Mouse (Mus musculus) limb, embryonic 11.5 days (tissue): ENCODE data around the gene Aifm2. TPM values are rescaled to one million over a fixed set of nuclear protein-coding genes. Genes with fewer than 3 reads are reported as not detected.

Experiments
- ATAC-seq: fragments of 200-750 bp; cut with Nextera tagmentation; 2 replicates; pipeline ENCODE4 v1.8.0; 2017; ENCODE audit warnings: low read depth; ENCODE audit not compliant: insufficient number of reproducible peaks, low FRiP score, low TSS enrichment
- DNase-seq: peaks from one replicate; pipeline ENCODE4 v3.0.0-alpha.2; 2015; ENCODE audit warnings: low spot score
- H3K27ac ChIP-seq: fragments of 300-500 bp; sonication (generic); replicated peaks from 2 replicates; pipeline ENCODE4 v1.5.1; 2014; ENCODE audit warnings: low read depth, mild to moderate bottlenecking, low read length
- H3K27me3 ChIP-seq: fragments of 300-500 bp; sonication (generic); 2 replicates; pipeline ENCODE4 v1.6.1; 2014; ENCODE audit warnings: mild to moderate bottlenecking, low read length, mixed read lengths; ENCODE audit not compliant: control insufficient read depth, insufficient read depth
- H3K36me3 ChIP-seq: fragments of 300-500 bp; sonication (generic); 2 replicates; pipeline ENCODE4 v1.6.1; 2014; ENCODE audit warnings: mild to moderate bottlenecking, low read length, moderate library complexity, mixed read lengths; ENCODE audit not compliant: control insufficient read depth, insufficient read depth
- H3K4me1 ChIP-seq: fragments of 300-500 bp; sonication (generic); 2 replicates; pipeline ENCODE4 v1.6.1; 2014; ENCODE audit warnings: low read length, mixed read lengths; ENCODE audit not compliant: control insufficient read depth, insufficient read depth
- H3K4me2 ChIP-seq: fragments of 300-500 bp; sonication (generic); 2 replicates; pipeline ENCODE4 v1.6.1; 2014; ENCODE audit warnings: low read depth, mild to moderate bottlenecking, moderate library complexity; ENCODE audit not compliant: severe bottlenecking
- H3K4me3 ChIP-seq: fragments of 300-500 bp; sonication (generic); 2 replicates; pipeline ENCODE4 v1.5.1; 2014; ENCODE audit warnings: low read depth, low read length
- H3K9ac ChIP-seq: fragments of 300-500 bp; sonication (generic); 2 replicates; pipeline ENCODE4 v1.6.1; 2014; ENCODE audit warnings: mild to moderate bottlenecking, low read length
- H3K9me3 ChIP-seq: fragments of 300-500 bp; sonication (generic); 2 replicates; pipeline ENCODE4 v1.6.1; 2016; ENCODE audit warnings: low read length; ENCODE audit not compliant: control insufficient read depth
- WGBS: fragments of 180-500 bp; shearing (Covaris S2); extraction: QIAGEN DNeasy Blood & Tissue Kit; methylation state at CpG from one replicate; pipeline ENCODE4 v1.1.7; 2014; 5-methylcytosine and 5-hydroxymethylcytosine counted together
- polyA plus RNA-seq: library from polyadenylated mRNA; unstranded; fragments of >200 nt; fragmentation: Nextera tagmentation; extraction: Ambion mirVana; gene quantifications from 2 replicates; pipeline ENCODE4 v1.2.1, GENCODE M21; 2014

Aifm2 gene
- polyA plus RNA-seq, 1 experiment from 2014 or later, result 8.2 TPM

DNA sequence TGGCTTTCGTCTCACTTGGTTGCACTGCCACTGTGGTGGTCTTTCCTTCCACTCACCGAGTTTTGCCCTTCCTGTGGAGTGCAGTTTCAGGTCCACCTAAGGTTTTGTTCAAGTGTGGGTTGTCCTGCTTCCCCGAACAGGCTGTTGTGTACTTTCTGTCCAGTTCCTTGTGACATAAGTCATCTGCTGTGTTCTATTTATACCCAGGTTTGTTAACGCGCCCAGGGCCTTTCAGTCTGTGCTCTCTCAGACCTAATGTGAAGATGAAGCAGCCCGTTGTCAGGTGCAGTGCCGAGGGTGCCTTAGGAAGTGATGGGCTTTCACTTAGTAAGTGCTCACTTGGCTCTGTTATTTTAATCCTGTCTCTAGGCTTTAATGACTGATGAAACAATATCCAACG lies 25.7 kb upstream of the Aifm2 start:
- WGBS, result 90% methylated on average over 8 of the region's 8 CpGs
- ATAC-seq, result no peak
- Histone ChIP-seq H3K27ac (no peak overlapping the region), H3K27me3 (no peaks in the 10 kb centered on the region), H3K9me3 (no peaks in the 10 kb centered on the region), H3K4me2 (no peak overlapping the region), H3K9ac (no peak overlapping the region), H3K36me3 (peaks cover 35% of the 10 kb centered on the region), H3K4me3 (no peak overlapping the region), H3K4me1 (no peaks in the 10 kb centered on the region)
- DNase-seq, result no peak

DNA sequence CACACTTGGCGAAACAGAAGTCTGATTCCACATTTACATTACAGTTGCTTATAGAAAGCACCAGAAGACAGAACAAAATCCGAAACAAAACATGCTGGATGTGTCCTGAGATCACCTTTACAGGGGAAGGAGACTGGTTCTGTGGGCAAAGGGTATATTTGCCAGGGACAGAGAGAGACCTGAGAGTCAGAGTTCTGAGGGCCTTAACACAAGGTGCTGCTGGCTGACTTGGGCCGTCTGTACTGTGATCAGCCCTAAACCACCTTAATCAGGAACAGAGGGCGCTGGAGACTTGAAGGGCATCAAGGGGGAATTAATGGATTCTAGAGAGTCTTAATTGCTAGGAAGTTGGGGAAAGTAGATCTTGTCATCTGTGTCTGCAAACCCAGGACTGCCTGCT lies 21.5 kb upstream of the Aifm2 start:
- no peak overlapping the region for H3K27ac ChIP-seq
- 60% methylated on average over 4 of the region's 4 CpGs for WGBS
- H3K27me3 ChIP-seq, result no peaks in the 10 kb centered on the region
- H3K9me3 ChIP-seq, result no peaks in the 10 kb centered on the region
- no peak overlapping the region for H3K4me2 ChIP-seq
- peaks cover 13% of the 10 kb centered on the region for H3K4me1 ChIP-seq
- no peak overlapping the region for H3K9ac ChIP-seq
- no peak for ATAC-seq
- H3K4me3 ChIP-seq, result no peak overlapping the region
- peaks cover 30% of the 10 kb centered on the region for H3K36me3 ChIP-seq
- no peak for DNase-seq

DNA sequence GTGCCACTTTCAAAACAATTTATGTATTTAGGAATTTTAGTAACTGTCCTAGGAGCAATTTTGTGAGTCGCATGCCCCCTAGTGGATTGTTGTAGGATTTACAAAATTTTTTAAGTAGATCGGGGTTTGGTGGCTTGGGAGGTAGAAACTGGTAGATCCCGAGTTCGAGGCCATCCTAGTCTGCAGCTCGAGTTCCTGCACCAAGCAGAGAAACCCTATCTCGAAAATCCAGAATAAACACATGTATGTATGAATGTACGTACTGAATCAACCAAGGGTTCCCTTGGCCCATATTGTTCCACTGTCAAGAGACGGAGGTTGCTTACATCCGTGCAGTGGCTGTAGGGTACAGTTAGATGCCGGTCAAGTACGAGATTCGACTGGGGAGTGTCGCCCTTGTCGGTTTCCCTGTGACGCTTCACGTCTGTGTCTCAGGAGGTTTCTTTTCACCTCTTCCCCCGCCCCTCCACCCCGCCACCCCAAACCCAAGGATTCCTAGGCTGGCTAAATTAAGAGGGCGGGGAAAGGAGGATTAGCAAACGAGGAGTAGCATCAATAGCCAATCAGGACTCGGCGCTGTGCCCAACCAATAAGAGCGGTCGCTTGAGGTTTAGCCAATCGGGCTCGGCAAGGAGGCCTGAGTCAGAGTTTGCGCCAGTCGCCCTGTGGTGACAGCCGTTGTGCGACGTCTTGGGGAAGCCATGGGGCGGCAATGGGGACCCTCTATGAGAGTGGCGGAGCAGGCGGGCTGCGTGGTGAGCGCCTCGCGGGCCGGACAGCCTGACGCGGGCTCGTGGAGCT lies 20.0 kb upstream of the Aifm2 start, which contains the start of gene Tysnd1:
Gene Tysnd1 (plus strand): TSS at position 645 of the 801 bp plus-strand sequence.
- ATAC-seq (peak; percentile 93), DNase-seq (peak; percentile 94)
- no peaks in the 10 kb centered on the region for H3K27me3 ChIP-seq
- no peaks in the 10 kb centered on the region for H3K9me3 ChIP-seq
- H3K4me3 ChIP-seq, result peak within 1 kb of the TSS; percentile 96
- no peak within 1 kb of the TSS for H3K27ac ChIP-seq
- peaks cover 13% of the 10 kb centered on the region for H3K4me1 ChIP-seq
- H3K9ac ChIP-seq, result peak within 1 kb of the TSS; percentile 74
- H3K4me2 ChIP-seq, result peak within 1 kb of the TSS; percentile 97
- 1% methylated on average over 42 of the region's 42 CpGs for WGBS
- peaks cover 21% of the 10 kb centered on the region for H3K36me3 ChIP-seq

DNA sequence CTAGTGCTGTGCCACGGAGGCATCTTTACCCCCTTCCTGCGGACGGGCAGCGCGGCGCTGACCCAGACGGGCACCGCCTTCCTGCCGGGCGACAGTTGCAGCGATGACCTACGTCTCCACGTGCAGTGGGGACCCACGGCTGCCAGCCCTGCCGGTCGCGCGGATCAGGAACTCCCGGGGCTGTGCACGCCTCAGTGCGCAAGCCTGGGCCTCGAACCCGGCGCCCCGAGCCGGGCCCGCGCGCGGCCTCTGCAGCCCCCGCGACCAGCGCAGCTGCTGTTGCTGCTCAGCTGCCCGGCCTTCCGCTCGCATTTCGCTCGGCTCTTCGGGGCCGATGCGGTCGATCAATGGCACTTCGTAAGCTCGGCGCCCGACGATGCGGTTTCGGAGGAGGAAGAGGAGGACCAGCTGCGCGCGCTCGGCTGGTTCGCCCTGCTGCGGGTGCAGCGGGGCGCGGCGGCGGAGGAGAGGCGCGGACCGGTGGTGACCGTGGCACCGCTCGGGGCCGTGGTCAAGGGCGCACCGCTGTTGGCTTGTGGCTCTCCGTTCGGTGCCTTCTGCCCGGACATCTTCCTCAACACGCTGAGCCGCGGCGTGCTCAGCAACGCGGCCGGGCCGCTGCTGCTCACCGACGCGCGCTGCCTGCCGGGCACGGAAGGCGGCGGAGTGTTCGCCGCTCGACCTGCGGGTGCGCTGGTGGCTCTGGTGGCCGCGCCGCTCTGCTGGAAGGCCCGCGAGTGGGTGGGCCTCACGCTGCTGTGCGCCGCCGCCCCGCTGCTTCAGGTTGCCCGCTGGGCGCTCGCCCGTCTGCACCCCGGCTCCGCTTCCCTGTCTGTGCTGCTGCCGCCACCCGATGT lies 19.1 kb upstream of the Aifm2 start:
- H3K9me3 ChIP-seq, result no peaks in the 10 kb centered on the region
- DNase-seq (peak; percentile 42), ATAC-seq (peak; percentile 51; the same call in 1 of the 2 replicates)
- no peaks in the 10 kb centered on the region for H3K27me3 ChIP-seq
- H3K4me1 ChIP-seq, result peaks cover 13% of the 10 kb centered on the region
- under 1% methylated on average over 106 of the region's 111 CpGs for WGBS
- peak overlapping the region; percentile 96 for H3K4me3 ChIP-seq
- H3K9ac ChIP-seq, result peak overlapping the region; percentile 74
- peak overlapping the region; percentile 97 for H3K4me2 ChIP-seq
- H3K36me3 ChIP-seq, result peaks cover 18% of the 10 kb centered on the region
- H3K27ac ChIP-seq, result no peak overlapping the region

DNA sequence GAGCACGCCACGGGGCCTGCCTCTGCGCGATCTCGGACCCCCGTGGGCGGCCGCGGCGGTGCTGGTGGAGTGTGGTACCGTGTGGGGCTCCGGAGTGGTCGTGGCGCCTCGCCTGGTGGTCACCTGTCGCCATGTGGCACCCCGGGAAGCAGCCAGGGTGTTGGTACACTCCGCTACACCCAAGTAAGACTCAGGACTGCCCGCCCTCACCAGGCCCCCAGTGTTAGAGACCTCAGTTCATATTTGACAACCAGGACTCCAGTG lies 18.6 kb upstream of the Aifm2 start:
- peaks cover 13% of the 10 kb centered on the region for H3K4me1 ChIP-seq
- H3K27me3 ChIP-seq, result no peaks in the 10 kb centered on the region
- DNase-seq (no peak), ATAC-seq (no peak)
- WGBS, result 9% methylated on average over 19 of the region's 19 CpGs
- no peaks in the 10 kb centered on the region for H3K9me3 ChIP-seq
- peak overlapping the region; percentile 74 for H3K9ac ChIP-seq
- H3K4me2 ChIP-seq, result peak overlapping the region; percentile 97
- H3K27ac ChIP-seq, result no peak overlapping the region
- H3K36me3 ChIP-seq, result peaks cover 16% of the 10 kb centered on the region
- peak overlapping the region; percentile 96 for H3K4me3 ChIP-seq

DNA sequence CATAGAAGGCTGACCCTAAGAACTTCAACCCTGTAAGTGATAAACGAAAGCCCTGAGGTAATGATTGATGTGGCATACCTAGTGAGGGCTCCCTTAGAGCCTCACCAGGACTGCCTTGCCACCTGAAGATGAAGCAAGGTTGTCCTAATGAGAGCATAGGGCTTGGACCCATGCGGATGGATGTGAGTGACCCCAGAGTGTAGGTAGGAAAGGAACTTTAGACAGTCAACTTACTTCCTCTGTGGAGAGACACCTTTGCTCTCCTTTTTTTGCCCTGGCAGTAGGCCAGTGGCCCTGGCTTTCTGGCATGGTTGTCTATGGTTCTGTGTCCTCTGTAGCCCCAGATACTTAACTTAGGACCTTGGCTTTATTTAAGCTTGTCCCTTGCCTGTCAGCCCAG lies 18.0 kb upstream of the Aifm2 start:
- WGBS, result 82% methylated on average over 2 of the region's 2 CpGs
- no peak for DNase-seq
- Histone ChIP-seq H3K27ac (no peak overlapping the region), H3K4me3 (peak overlapping the region; percentile 96), H3K9ac (no peak overlapping the region), H3K4me2 (peak overlapping the region; percentile 97), H3K36me3 (peaks cover 14% of the 10 kb centered on the region), H3K9me3 (no peaks in the 10 kb centered on the region), H3K27me3 (no peaks in the 10 kb centered on the region), H3K4me1 (peaks cover 13% of the 10 kb centered on the region)
- no peak for ATAC-seq

DNA sequence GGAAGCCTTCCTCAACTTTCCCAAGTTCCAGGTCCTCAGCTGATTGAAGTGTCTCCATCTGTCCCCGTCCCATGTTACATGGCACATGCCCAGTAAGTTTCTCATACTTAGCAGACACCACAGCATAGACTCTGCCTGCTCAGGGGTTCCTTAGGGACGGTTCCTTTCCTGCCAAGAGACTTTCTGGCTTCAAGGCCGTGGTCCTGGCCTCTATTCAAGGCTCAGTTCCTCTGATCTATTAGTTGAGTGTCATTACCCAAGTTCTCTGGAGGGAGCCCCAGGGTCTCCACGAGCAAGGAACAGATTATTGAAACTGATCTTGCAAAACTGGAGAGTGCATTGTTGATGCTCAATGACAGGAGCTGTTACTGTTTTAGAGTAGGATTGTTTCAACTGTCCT lies 10.4 kb upstream of the Aifm2 start:
- H3K9me3 ChIP-seq, result no peaks in the 10 kb centered on the region
- H3K36me3 ChIP-seq, result peaks cover 5% of the 10 kb centered on the region; the same call in 1 of the 2 replicates
- no peak for DNase-seq
- ATAC-seq, result no peak
- H3K27ac ChIP-seq, result no peak overlapping the region
- 84% methylated on average over 4 of the region's 4 CpGs for WGBS
- no peak overlapping the region for H3K9ac ChIP-seq
- no peaks in the 10 kb centered on the region for H3K27me3 ChIP-seq
- H3K4me1 ChIP-seq, result no peaks in the 10 kb centered on the region
- no peak overlapping the region for H3K4me3 ChIP-seq
- no peak overlapping the region for H3K4me2 ChIP-seq

DNA sequence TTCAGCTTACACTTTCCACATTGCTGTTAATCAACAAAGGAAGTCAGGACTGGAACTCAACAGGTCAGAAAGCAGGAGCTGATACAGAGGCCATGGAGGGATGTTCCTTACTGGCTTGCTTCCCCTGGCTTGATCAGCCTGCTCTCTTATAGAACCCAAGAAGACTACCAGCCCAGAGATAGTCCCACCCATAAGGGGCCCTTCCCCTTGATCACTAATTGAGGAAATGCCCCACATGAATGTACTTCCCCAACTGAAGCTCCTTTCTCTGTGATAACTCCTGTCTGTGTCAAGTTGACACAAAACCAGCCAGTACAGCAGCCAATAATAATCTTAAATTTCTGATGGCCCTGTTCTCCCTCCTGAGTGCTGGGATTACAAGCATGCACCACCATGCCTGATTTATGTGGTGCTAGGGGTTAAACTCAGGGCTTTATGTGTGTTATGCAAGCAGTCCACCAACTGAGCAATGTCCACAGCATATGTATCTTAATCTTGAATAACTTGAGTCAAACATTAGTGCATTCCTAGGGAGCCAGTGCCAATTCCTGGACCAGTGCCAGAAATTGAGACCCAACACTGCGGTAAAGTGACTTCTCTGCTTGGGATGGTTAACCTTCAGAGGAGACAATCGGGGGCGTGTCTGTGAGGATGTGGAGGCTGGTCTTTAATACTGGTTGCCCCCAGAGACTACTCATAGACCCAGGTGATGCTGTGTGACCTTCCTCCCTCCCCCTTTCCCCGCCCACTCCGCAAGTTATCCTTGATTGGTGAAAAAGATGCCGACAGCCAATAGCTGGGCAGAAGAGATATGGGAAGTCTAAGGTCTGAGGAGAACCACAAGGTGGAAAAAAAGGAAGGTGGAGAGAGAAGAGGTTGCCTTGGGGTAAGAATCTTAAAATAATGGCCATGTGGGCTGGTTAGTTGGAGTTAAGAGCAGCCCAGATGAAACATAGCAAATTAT lies 8.4 kb upstream of the Aifm2 start:
- no peaks in the 10 kb centered on the region for H3K27me3 ChIP-seq
- no peak for DNase-seq
- 81% methylated on average over 6 of the region's 6 CpGs for WGBS
- H3K36me3 ChIP-seq, result peaks cover 5% of the 10 kb centered on the region; the same call in 1 of the 2 replicates
- no peak overlapping the region for H3K4me2 ChIP-seq
- ATAC-seq, result no peak
- H3K4me3 ChIP-seq, result no peak overlapping the region
- H3K9me3 ChIP-seq, result no peaks in the 10 kb centered on the region
- H3K9ac ChIP-seq, result no peak overlapping the region
- H3K4me1 ChIP-seq, result no peaks in the 10 kb centered on the region
- H3K27ac ChIP-seq, result no peak overlapping the region
